Mouse (Mus musculus): ENCODE measurements at regions not wholly inside any gene's neighbourhood (a gene's known extent, or its start where the extent isn't known, plus 50 kb on each side); places are given as distances from the start of the nearest gene placed in this dataset.

DNA sequence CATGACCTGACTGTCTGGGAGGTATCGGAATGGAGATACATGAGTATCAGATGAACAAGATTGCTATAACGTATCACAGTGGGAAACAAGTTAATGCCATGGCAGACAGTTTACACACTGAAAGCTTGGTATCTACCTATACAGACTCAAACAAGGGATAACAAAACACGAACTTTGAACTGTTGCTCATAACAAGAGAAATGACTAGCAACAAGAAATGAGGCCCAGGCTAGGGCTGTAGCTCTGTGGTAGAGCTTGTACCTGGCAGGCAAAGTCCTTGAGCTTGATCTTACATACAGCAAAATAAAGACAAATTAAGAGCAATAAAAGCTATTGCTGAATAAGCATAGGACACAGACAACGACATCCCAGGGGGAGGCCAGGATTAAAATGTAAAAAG lies 172.4 kb upstream of the Pln start:
- no peak for DNase-seq (ENCODE audit: low read depth, low spot score)

- no peak for DNase-seq (ENCODE audit: low read depth, low spot score)
These were observed 169.7 kb upstream of the Pln start for GRCm38 (mm10) chr10:53167767-53168166.

- DNase-seq (ENCODE audit: low read depth, low spot score) = no peak
These were observed 163.4 kb upstream of the Pln start for GRCm38 (mm10) chr10:53174038-53174564.

DNA sequence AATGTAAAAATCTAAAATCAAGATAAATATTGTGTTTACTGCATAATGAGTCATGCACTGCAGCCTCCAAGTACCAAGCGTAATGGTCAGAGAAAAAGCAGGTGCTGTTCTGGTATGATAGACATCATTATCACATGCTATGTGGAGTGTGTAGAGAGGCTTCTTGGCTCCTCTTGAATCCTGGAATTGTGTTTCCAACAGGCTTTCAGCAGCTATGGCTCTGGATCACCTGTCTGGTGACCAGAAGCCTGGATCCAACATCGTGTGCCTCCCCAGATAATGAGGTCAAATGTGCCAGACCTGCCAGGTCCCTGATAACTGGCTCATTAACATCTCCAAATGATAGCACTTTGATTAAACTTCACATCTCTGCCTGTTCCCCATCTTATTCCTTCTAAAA lies 161.5 kb upstream of the Pln start:
- DNase-seq (ENCODE audit: low read depth, low spot score) = no peak

GRCm38 (mm10) chr10:53178561-53178960 lies 158.9 kb upstream of the Pln start:
- no peak for DNase-seq (ENCODE audit: low read depth, low spot score)

DNA sequence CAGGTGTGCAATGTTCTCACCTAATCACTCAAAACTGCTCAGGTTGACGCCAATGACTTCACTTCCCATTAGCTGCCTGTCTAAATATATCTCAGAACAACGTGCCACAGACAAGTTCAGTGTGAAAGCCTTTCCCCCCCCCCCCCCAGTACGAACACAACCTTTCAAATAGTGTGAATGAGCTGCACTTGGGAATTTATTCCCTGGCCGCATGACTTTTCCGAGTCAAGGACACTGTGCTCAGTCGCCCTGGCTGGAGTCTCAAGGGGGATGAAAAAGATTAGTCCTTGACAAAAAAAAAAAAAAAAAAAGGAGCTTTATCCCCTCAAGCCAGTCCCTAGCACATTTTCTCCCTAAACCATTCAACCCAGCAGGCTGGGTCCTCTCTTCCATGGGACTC lies 158.4 kb upstream of the Pln start:
- peak; percentile 23 for DNase-seq (ENCODE audit: low read depth, low spot score)

GRCm38 (mm10) chr10:53180751-53181151 lies 156.7 kb upstream of the Pln start:
- peak; percentile 8 for DNase-seq (ENCODE audit: low read depth, low spot score)

DNA sequence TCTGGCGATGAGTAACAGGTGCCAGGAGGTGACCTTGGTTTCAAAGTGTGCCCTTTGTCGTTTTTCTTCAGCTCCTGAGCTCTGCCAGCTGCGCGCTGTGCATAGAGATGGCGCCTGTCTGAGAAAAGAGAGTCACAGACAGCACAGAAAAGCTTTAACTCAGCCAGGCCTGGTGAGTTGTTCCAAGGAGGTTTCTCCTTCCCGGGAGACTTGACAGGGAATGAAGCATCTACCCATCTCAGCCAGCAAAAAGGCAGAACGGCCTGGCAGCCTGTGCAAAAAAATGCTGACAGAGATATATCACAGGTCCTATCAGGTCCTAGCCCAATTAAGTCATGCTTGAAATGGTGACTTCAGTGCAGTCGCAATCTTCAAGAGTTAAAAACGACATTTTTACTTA lies 156.1 kb upstream of the Pln start:
- DNase-seq (ENCODE audit: low read depth, low spot score) = peak; percentile 6

GRCm38 (mm10) chr10:53208466-53208865 lies 129.0 kb upstream of the Pln start:
- no peak for DNase-seq (ENCODE audit: low read depth, low spot score)

- no peak for DNase-seq (ENCODE audit: low read depth, low spot score)
These were observed 127.6 kb upstream of the Pln start for GRCm38 (mm10) chr10:53209916-53210315.
